Mouse (Mus musculus): ENCODE results near the gene Abca3.

DNA sequence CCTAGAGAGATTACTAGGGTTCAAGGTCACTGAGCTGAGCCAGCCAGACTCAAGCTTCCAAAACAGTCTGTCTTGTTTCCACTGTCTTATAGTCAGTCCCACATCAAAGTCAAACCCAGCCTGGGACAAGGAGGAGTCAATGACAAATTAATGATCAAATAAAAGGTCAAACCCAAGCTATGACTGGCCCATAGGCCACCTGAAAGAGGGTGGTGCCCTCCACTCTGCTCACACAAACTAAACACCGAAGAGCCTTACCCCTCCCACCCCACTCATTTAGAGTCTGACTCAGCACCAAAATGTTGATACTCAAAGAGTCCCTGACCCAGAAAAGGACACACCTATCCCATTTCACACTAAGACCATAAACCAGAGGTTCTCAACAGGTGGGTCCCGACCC, 101.6 kb downstream of the Abca3 start:
- no peak for TF ChIP-seq CTCF (IDR thresholded peaks at IDR 0.05; ENCODE audit: low read depth)
- TF ChIP-seq EP300 (IDR thresholded peaks at IDR 0.05; ENCODE audit: low read depth), result no peak

Measured in liver, postnatal 0 days (tissue).